Mouse (Mus musculus) stomach, embryonic 16.5 days (tissue): ENCODE results near the gene Spi1. TPM values are rescaled to one million over a fixed set of nuclear protein-coding genes. Genes with fewer than 3 reads are reported as not detected.
A peak's percentile ranks its signal among the peaks of the same experiment; 100 is the strongest.

Source experiments
- ATAC-seq: fragments of 200-750 bp; cut with Nextera tagmentation; 2 replicates; pipeline ENCODE4 v1.8.0; 2017; ENCODE audit warnings: moderate number of reproducible peaks, moderate TSS enrichment; ENCODE audit not compliant: insufficient read depth, low FRiP score
- H3K27ac ChIP-seq: fragments of 300-500 bp; sonication (generic); 2 replicates; pipeline ENCODE4 v1.5.1; 2014; ENCODE audit warnings: low read length
- H3K27me3 ChIP-seq: fragments of 300-500 bp; sonication (generic); 2 replicates; pipeline ENCODE4 v1.6.1; 2014; ENCODE audit warnings: low read length, control low read depth, mixed read lengths; ENCODE audit not compliant: control insufficient read depth, insufficient read depth
- H3K36me3 ChIP-seq: fragments of 300-500 bp; sonication (generic); 2 replicates; pipeline ENCODE4 v1.6.1; 2014; ENCODE audit warnings: low read length; ENCODE audit not compliant: control insufficient read depth, insufficient read depth
- H3K4me1 ChIP-seq: fragments of 300-500 bp; sonication (generic); 2 replicates; pipeline ENCODE4 v1.6.1; 2014; ENCODE audit warnings: low read length, control low read depth, mixed read lengths; ENCODE audit not compliant: control insufficient read depth, insufficient read depth
- H3K4me2 ChIP-seq: fragments of 300-500 bp; sonication (generic); 2 replicates; pipeline ENCODE4 v1.6.1; 2014; ENCODE audit warnings: low read depth, low read length, mixed read lengths
- H3K4me3 ChIP-seq: fragments of 300-500 bp; sonication (generic); replicated peaks from 2 replicates; pipeline ENCODE4 v1.5.1; 2014; ENCODE audit warnings: mild to moderate bottlenecking, low read length
- H3K9ac ChIP-seq: fragments of 300-500 bp; sonication (generic); 2 replicates; pipeline ENCODE4 v1.6.1; 2014; ENCODE audit warnings: low read length
- H3K9me3 ChIP-seq: fragments of 300-500 bp; sonication (generic); replicated peaks from 2 replicates; pipeline ENCODE4 v1.6.1; 2016; ENCODE audit warnings: low read length, control low read depth; ENCODE audit not compliant: control insufficient read depth
- WGBS: fragments of 180-500 bp; shearing (Covaris S2); extraction: QIAGEN DNeasy Blood & Tissue Kit; methylation state at CpG from one replicate; pipeline ENCODE4 v1.1.7; 2014; 5-methylcytosine and 5-hydroxymethylcytosine counted together
- polyA plus RNA-seq: library from polyadenylated mRNA; unstranded; fragments of >200 nt; fragmentation: Nextera tagmentation; extraction: Ambion mirVana; gene quantifications from 2 replicates; pipeline ENCODE4 v1.2.1, GENCODE M21; 2015

The Spi1 gene
- polyA plus RNA-seq, 1 experiment from 2014 or later: 6.7 TPM

GRCm38 (mm10) chr2:91086392-91087237 is 4.4 kb downstream of the Spi1 start:
- Histone ChIP-seq H3K4me2 (no peak overlapping the region), H3K4me1 (no peaks in the 10 kb centered on the region), H3K4me3 (no peak overlapping the region), H3K27ac (no peak overlapping the region), H3K9me3 (no peaks in the 10 kb centered on the region), H3K27me3 (no peaks in the 10 kb centered on the region), H3K9ac (no peak overlapping the region; the same call in 1 of the 2 replicates), H3K36me3 (no peaks in the 10 kb centered on the region)
- 73% methylated on average over 9 of the region's 9 CpGs for WGBS
- no peak for ATAC-seq

- Histone ChIP-seq H3K9me3 (no peaks in the 10 kb centered on the region), H3K4me2 (no peak overlapping the region), H3K36me3 (no peaks in the 10 kb centered on the region), H3K27ac (no peak overlapping the region), H3K4me1 (no peaks in the 10 kb centered on the region), H3K4me3 (no peak overlapping the region), H3K9ac (no peak overlapping the region), H3K27me3 (no peaks in the 10 kb centered on the region)
- WGBS: 79% methylated on average over 9 of the region's 9 CpGs
- no peak for ATAC-seq
Observed at GRCm38 (mm10) chr2:91087453-91087852, 5.3 kb downstream of the Spi1 start.

GRCm38 (mm10) chr2:91088987-91089386 is 6.8 kb downstream of the Spi1 start:
- 75% methylated on average over 9 of the region's 9 CpGs for WGBS
- no peak overlapping the region for H3K4me3 ChIP-seq

GRCm38 (mm10) chr2:91090208-91090607 is 8.0 kb downstream of the Spi1 start:
- Histone ChIP-seq H3K4me1 (no peaks in the 10 kb centered on the region), H3K27me3 (no peaks in the 10 kb centered on the region), H3K4me2 (no peak overlapping the region), H3K36me3 (no peaks in the 10 kb centered on the region), H3K9ac (no peak overlapping the region), H3K27ac (no peak overlapping the region), H3K4me3 (no peak overlapping the region), H3K9me3 (no peaks in the 10 kb centered on the region)
- no peak for ATAC-seq
- 60% methylated on average over 6 of the region's 6 CpGs for WGBS

More at GRCm38 (mm10) chr2:91088987-91089386, 6.8 kb downstream of the Spi1 start:
- H3K4me2 ChIP-seq: no peak overlapping the region
- H3K27ac ChIP-seq: no peak overlapping the region
- H3K4me1 ChIP-seq: no peaks in the 10 kb centered on the region
- no peaks in the 10 kb centered on the region for H3K9me3 ChIP-seq
- ATAC-seq: no peak
- no peaks in the 10 kb centered on the region for H3K36me3 ChIP-seq
- H3K9ac ChIP-seq: no peak overlapping the region
- no peaks in the 10 kb centered on the region for H3K27me3 ChIP-seq

GRCm38 (mm10) chr2:91090827-91091226 is 8.6 kb downstream of the Spi1 start:
- Histone ChIP-seq H3K9ac (no peak overlapping the region), H3K9me3 (no peaks in the 10 kb centered on the region), H3K27me3 (no peaks in the 10 kb centered on the region), H3K4me2 (no peak overlapping the region), H3K4me1 (no peaks in the 10 kb centered on the region), H3K4me3 (no peak overlapping the region), H3K36me3 (no peaks in the 10 kb centered on the region), H3K27ac (no peak overlapping the region)
- 67% methylated on average over 6 of the region's 6 CpGs for WGBS
- ATAC-seq: no peak

- ATAC-seq: peak; percentile 35; the same call in 1 of the 2 replicates
- H3K4me3 ChIP-seq: peak overlapping the region; percentile 22
Observed at GRCm38 (mm10) chr2:91096524-91096923, 14.3 kb downstream of the Spi1 start.

GRCm38 (mm10) chr2:91097015-91097414 is 14.8 kb downstream of the Spi1 start:
- ATAC-seq: no peak
- Histone ChIP-seq H3K9me3 (no peaks in the 10 kb centered on the region), H3K36me3 (no peaks in the 10 kb centered on the region), H3K27ac (no peak overlapping the region; the same call in 1 of the 2 replicates), H3K4me1 (no peaks in the 10 kb centered on the region), H3K9ac (peak overlapping the region; percentile 29; the same call in 1 of the 2 replicates), H3K4me2 (no peak overlapping the region), H3K27me3 (no peaks in the 10 kb centered on the region), H3K4me3 (peak overlapping the region; percentile 22)
- WGBS: 85% methylated on average over 10 of the region's 10 CpGs

More at GRCm38 (mm10) chr2:91096524-91096923, 14.3 kb downstream of the Spi1 start:
- Histone ChIP-seq H3K9ac (peak overlapping the region; percentile 29; the same call in 1 of the 2 replicates), H3K9me3 (no peaks in the 10 kb centered on the region), H3K27ac (no peak overlapping the region; the same call in 1 of the 2 replicates), H3K4me2 (no peak overlapping the region), H3K4me1 (no peaks in the 10 kb centered on the region), H3K36me3 (no peaks in the 10 kb centered on the region), H3K27me3 (no peaks in the 10 kb centered on the region)
- 63% methylated on average over 14 of the region's 14 CpGs for WGBS

GRCm38 (mm10) chr2:91098156-91098555 is 16.0 kb downstream of the Spi1 start:
- Histone ChIP-seq H3K9ac (no peak overlapping the region), H3K27ac (no peak overlapping the region), H3K36me3 (no peaks in the 10 kb centered on the region), H3K4me1 (no peaks in the 10 kb centered on the region), H3K27me3 (no peaks in the 10 kb centered on the region), H3K9me3 (no peaks in the 10 kb centered on the region), H3K4me2 (no peak overlapping the region), H3K4me3 (peak overlapping the region; percentile 22; the same call in 1 of the 2 replicates)
- no peak for ATAC-seq
- 76% methylated on average over 2 of the region's 2 CpGs for WGBS

- no peak overlapping the region for H3K27ac ChIP-seq
- H3K4me3 ChIP-seq: no peak overlapping the region
- 7% methylated on average over 7 of the region's 7 CpGs for whole genome bisulfite sequencing
- peak; percentile 88 for ATAC-seq
- no peaks in the 10 kb centered on the region for H3K36me3 ChIP-seq
- H3K9ac ChIP-seq: peak overlapping the region; percentile 48
- no peaks in the 10 kb centered on the region for H3K9me3 ChIP-seq
- H3K4me1 ChIP-seq: no peaks in the 10 kb centered on the region
- H3K27me3 ChIP-seq: no peaks in the 10 kb centered on the region
- 0 out of 2 replicates have a peak overlapping the region, but pooled peaks have one; percentile 2 for H3K4me2 ChIP-seq
Observed at GRCm38 (mm10) chr2:91101124-91101740, 19.0 kb downstream of the Spi1 start.
